Mouse (Mus musculus): ENCODE measurements around the gene 4921509C19Rik.
"Not testable (repeated sequence)": the region's sequence is repeated elsewhere in the genome, so short reads cannot be mapped to it uniquely, and the experiment has no call there.

Gene 4921509C19Rik

DNA sequence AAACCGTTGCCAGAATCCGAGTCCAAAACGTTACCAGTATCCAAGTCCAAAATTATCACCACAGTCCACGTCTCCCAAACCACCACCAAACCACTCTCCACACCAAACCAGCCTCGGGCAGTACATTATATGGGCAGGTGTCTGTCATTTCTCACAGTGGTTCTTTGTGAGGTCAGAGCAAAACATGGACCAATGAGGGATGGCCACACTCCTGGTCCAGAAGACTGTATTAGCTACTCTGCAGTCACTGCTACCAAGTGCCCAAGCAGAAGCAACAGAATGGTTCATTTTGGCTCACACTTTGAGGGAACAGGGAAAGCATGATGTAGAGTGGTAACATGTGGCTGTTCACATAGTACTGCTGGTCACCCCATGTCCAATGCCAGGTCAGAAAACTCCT, at the start of gene 4921509C19Rik:
Gene 4921509C19Rik (minus strand): TSS at position 101 of the 400 bp plus-strand sequence.
- in situ Hi-C loops (cut with MboI, MseI) = not testable (repeated sequence)

DNA sequence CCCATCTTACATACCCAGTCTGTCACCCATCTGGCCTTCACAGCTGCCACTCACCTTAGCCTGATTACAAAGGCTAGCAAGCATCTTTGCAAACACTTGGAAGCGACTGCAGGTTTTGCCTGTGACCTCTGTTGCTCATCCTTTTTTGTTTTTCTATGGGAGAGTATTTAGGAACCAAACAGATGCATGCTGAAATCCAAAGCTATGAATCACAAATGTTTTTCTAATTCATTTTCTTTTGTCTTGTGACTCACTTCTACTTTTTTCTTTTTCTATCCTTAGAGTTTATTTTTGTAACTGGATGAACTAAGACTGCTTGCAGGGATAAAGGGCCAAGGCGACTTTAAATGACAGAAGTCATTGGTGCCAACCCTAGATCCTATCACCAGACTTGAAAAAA, 49.6 kb upstream of the 4921509C19Rik start:
- in situ Hi-C loops (cut with MboI, MseI) = loop anchor here (25.0 kb wide), 2 partner anchors 712 to 863 kb away; partner anchors contain the start of genes Acss1 and Csnk2a1

DNA sequence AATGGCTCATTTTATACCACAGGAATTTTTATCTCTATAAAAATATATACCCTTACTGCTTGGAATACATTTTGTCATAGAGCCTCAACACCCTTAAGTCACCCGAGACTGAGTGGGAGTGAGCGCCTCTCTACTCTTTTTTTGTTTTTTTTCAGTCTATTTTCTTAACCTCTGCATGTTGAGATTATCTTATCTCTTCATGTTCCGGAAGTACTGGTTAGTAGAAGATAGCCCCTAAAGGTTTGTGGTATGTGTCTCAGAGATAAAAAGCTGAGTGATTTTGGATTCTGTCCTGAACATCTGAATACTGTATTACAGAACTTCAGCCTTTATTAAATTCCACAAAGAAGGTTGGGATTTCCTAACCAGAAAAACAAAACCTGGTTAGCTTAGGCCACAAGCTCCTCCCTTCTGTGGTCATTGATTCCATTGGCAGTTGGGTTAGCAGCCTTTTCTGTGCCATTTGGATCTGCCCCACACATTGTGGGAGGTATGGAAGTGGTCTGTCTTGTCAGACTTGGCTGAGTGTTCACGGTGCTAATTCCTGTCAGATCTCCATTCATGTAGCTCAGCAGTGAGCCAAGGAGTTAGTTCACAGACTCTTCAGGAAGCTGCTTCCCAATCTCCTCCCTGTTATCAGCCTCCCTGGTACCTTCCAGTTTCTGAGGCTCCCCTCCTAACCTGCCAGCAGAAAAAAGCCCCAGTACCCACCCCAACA, 48.5 kb upstream of the 4921509C19Rik start:
- in situ Hi-C loops (cut with MboI, MseI) = loop anchor here (25.0 kb wide), 2 partner anchors 713 to 862 kb away; partner anchors contain the start of genes Acss1 and Csnk2a1

DNA sequence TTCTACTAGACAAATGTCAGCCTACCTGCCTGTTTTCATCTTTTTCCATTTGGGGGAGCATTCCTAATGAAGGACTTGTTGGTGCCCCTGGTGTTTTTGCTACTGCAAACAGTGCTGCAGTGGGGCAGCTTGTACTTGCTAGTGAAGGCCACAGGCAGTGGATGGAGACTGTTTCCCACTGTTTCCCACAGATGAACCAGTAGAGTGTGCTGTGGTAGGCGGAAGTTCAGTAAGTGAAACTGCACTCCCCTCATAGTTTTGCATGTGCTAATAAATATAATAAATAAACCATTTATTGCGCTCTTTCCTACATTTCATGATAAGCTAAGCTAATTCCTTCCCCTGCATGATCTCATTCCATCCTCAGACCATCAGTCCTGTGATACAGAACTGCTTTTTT, 43.0 kb upstream of the 4921509C19Rik start:
- in situ Hi-C loops (cut with MboI, MseI) = no loop called here

DNA sequence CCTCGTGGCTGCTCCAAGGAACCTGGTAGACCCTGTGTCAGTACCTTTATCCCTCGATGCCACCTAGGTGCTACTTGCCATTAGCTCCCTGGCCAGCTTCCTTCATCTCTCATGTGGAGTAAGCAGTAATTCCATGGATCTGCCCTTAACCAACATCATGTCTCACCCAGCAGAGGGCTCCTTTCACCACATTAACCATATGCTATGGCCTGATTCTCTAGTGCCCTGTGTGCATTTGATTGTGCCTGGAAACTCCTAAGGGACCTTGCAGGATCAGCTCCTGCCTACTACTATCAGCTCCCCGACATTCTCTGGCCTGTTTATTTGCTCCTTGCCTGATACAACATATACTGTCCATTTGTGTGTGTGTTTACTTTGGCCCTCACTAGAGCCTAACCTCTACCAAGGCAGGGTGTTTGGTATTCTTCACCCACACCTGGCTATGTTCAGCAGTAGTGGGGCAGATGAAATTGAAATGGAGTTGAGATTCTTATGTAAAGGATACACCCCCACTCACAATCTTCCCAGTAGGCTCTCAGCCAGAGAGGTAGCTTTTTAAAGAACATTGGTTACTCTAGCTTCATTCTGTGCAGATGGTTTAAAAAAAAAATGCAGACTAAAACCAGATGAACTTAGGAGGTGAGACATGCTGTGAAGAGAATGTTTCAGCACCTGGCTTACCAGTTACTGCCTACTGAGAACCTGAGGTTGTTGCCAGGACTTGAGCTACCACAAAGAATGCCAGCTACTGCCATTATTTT, 37.8 kb upstream of the 4921509C19Rik start:
- in situ Hi-C loops (cut with MboI, MseI) = no loop called here

DNA sequence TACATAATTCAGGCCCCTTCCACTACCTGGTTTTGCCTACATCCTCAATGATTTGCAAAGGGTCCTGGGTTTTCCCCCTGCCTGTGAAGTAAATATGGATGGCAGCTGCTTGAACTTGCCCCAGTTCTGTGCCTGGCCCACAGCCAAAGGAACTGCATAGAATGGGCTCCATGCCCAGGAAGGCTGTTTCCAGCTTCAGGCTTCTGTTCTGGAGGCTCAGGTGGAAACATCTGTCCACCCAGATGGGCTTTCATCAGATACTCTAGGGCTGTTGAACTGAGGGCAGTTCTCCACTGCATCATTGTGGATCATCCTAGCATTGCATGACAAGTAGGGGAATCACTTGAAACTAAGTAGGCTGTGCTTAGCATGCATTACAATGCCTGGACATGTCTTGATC, 36.2 kb upstream of the 4921509C19Rik start:
- in situ Hi-C loops (cut with MboI, MseI) = no loop called here

DNA sequence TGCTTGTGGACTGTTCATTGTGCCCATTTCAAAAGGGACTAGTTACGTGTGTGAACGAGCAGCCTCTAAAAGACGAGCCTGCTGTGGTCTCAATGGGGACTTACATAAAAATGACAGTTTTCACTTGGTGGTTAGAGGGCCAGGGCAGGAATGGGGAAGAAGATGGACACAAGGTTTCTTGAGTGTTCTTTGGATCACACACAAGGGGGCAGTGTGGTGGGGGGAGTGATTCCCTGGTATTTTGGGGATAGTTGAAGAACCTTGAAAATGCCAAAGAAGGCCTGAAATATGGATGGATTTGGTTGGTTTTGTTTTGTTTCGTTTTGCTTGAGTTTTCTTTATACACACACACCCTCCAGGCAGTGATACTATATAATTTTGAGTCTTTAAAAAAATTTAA, 28.3 kb upstream of the 4921509C19Rik start:
- in situ Hi-C loops (cut with MboI, MseI) = no loop called here

DNA sequence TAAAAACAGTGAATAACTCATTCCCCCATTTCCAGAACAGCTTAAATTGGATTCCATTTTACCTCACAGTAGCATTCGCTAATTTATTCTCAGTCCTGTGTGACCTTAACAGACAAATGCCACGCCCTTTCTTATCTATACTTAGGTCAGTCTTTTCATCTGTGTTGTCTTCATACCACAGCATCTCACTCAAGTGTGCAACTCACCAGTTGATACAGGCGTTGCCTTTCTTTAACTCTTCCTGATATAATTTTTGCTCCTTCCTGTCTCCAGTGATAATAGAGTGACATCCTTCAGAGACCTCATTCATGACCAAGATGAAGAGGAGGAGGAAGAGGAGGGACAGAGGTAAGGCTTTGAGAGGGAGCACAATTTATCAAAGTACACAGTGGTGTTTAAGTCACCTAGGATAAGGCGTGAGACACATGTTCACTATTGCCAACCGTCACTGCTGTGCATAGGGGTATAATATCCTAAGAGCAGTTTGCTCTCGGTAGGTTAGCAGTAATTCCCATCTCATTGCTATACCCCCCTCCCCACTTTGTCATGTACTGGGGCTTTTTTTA, 24.6 kb upstream of the 4921509C19Rik start:
- in situ Hi-C loops (cut with MboI, MseI) = no loop called here

DNA sequence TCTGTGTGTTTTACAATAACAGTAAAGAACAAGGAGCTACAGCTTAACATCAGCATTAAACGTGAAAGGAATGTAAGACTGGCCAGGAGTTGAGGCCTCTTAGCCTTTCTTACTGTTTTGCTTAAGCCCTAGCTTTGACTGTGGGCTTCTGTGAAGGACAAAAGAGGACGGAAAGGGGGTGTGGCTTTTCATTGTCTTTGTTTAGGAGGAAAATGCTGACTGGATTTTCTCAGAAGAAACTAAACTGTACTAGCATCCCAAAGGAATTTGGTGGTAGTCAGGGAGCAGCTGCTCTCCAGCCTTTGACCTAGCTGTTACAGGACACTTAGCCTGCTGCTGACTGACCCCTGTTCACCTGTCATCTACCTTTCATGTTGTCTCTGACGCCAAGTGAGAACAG, 22.4 kb upstream of the 4921509C19Rik start:
- in situ Hi-C loops (cut with MboI, MseI) = loop anchor here (5.0 to 10.0 kb wide), 2 partner anchors 49 to 246 kb away; partner anchors contain the start of gene Psmf1

DNA sequence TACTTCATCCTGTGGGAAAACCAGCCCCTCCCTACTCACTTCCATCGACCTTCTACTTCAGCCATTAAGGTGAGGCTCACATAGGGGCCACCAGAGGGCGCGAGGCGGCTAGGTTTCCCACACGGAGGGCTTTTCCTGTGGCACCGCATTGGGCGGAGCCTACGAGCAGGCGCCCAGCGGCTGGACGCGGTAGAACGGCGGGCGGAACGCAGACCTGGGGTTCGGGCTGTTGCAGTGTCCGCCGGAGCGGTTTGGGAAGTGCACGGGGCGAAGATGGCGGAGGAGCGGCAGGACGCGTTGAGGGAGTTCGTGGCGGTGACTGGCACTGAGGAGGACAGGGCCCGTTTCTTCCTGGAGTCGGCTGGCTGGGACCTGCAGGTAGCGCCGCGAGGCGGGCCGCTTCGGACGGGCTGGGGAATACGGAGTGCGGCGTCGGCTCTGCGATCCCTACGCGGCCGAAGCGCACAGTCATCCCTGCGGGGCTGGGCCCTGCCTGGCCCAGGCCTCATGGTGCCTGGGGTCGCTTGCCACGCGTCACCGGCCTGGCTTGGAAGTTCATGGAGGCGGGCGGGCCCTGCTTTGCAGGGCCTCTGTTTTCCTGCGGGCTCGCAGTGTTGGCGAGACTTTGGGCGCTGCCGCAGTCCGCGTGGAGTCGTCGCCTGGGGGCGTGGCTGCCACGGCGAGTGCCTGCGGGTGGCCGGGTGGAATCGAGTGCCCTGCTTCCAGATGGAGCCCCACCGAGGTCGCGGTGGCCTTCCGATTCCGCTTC, 18.3 kb upstream of the 4921509C19Rik start, which contains the start of gene Nsfl1c:
Gene Nsfl1c (plus strand): TSS at position 148 of the 769 bp plus-strand sequence.
- in situ Hi-C loops (cut with MboI, MseI) = loop anchor here (5.0 to 10.0 kb wide), 2 partner anchors 88 to 251 kb away; partner anchors contain the start of gene Psmf1

DNA sequence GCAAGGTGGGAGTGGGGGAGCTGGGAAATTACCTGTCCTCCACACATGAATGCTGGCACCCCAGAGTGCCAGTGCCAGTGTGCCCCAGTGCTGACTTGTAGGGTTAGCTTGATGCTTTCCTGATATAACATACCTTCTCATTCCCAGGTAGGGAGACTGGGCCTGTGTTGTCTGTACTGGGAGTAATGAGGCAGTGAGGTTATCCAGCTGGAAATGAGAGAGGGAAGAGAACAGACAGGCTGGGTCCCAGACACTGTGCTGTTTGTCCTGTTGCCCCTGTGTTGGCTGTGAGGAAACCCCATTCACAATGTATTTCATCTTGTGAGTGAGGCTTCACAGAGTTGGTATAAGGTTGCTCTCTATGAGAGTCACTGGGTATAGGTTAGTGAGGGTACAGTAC, 10.5 kb upstream of the 4921509C19Rik start:
- in situ Hi-C loops (cut with MboI, MseI) = loop anchor here (10.0 kb wide), 1 partner anchor 198 kb away; no protein-coding TSS in a partner anchor

DNA sequence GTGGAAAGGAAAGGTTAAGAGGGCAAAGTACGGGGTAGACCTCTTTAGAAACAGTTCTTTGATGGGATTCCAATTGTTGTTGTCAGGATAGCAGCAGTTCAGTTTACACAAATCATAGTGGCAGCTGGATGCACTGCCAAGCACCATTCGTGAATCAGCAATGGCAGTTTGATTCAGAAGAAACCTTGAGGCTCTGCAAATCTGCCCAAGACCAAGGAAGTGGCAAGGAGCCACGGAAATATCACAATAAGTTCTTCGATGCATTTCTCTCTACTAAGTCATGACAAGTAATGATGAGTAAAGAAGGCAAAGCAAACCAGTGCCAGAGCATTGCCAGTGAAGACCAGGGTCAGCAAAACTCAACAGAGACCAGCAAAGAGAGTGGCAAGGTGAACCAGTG, 41.0 kb downstream of the 4921509C19Rik start:
- in situ Hi-C loops (cut with MboI, MseI) = loop anchor here (5.0 kb wide), 1 partner anchor 133 kb away; no protein-coding TSS in a partner anchor

DNA sequence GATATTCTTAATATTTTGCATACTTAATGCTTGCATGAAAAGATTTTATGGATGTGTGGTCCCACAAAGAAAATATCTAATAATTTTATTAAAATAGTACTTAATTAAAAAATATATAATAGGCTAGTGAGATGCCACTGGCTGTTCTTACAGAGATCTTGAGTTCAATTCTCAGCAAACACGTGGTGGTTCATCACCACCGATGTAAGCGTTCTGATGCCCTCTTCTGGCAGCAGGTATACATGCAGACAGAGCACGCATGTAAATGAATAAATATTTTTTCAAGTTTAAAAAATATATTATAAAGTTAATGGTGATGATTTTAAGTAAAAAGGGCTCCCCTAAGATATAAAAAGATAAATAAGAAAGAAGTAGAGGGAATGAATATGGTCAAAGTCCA, 41.8 kb downstream of the 4921509C19Rik start:
- in situ Hi-C loops (cut with MboI, MseI) = not testable (repeated sequence)
